Mouse (Mus musculus) megakaryocyte, embryonic 14.5 days (primary cell): ENCODE results near the gene Meis1.

Source experiments
- FLI1 ChIP-seq: IDR thresholded peaks from 2 replicates; pipeline ENCODE4 v1.6.1; 2012; ENCODE audit warnings: low read length, inconsistent platforms, mixed read lengths
- GATA1 ChIP-seq: IDR thresholded peaks from 3 replicates; pipeline ENCODE4 v1.6.1; 2012; ENCODE audit warnings: mixed read lengths, low read length, inconsistent platforms, borderline replicate concordance

DNA sequence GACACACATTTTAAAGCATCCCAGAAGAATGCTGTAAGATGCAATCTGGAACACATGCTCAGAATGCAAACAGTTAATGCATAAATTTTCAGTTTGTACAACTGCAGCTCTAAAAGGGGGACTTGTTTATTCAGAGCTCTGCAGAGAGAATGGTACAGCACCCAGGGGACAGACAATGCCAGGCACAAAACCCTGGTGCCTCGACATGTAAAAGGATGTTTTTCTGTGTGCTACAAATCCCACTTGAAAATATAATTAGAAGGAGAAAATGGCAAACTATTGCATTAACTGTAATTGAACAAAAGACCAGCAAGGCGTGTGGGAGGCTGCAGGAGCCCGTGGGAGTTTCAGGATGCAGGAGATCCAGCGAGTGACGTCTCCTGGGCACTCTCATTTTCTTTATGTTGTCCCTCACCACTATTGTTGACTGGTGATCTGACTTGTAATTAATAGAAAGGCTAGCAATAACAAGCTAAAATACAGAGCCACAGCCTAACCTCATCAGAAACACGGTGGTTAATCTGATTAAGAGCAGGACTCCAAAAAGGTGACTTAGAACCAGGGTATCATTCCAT, 29.0 kb downstream of the Meis1 start:
- TF ChIP-seq FLI1 (no peak), GATA1 (no peak)
